Mouse (Mus musculus) CD4-positive, CD25-positive, alpha-beta regulatory T cell, adult 4 months (primary cell): ENCODE data around the gene Asgr1. TPM values are rescaled to one million over a fixed set of nuclear protein-coding genes. Genes with fewer than 3 reads are reported as not detected.

Experiments
- ATAC-seq: one replicate; pipeline ENCODE4 v1.8.0; 2017
- polyA plus RNA-seq, 2 experiments: library from polyadenylated mRNA; unstranded; fragments of 100-300 nt; shearing (Covaris generic); gene quantifications; one replicate each; pipeline ENCODE4 v1.2.1; 2017

Gene Asgr1
- polyA plus RNA-seq, 2 experiments from 2014 or later, result not detected

DNA sequence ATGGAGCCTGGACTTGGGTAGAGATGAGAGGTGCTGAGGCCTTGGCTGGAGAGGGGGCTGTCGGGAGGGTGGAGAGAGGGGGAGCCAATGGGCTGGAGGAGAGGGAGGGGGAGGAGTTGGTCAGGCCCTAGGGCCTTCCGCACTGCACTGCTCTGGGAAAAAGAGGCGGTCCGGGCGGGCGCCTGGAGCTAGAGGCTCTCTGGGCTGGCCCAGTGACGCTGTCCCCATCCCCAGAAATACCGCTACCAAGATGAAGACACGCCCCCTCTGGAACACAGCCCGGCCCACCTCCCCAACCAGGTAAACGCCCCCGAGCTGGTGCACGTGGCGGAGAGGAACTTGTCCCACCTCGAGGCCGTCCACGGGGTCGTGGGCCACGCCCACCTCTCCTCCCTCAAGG lies 27.2 kb upstream of the Asgr1 start:
- no peak for ATAC-seq

GRCm38 (mm10) chr11:70027397-70027796 lies 26.5 kb upstream of the Asgr1 start:
- ATAC-seq, result no peak

GRCm38 (mm10) chr11:70028401-70029129 lies 25.3 kb upstream of the Asgr1 start:
- no peak for ATAC-seq

DNA sequence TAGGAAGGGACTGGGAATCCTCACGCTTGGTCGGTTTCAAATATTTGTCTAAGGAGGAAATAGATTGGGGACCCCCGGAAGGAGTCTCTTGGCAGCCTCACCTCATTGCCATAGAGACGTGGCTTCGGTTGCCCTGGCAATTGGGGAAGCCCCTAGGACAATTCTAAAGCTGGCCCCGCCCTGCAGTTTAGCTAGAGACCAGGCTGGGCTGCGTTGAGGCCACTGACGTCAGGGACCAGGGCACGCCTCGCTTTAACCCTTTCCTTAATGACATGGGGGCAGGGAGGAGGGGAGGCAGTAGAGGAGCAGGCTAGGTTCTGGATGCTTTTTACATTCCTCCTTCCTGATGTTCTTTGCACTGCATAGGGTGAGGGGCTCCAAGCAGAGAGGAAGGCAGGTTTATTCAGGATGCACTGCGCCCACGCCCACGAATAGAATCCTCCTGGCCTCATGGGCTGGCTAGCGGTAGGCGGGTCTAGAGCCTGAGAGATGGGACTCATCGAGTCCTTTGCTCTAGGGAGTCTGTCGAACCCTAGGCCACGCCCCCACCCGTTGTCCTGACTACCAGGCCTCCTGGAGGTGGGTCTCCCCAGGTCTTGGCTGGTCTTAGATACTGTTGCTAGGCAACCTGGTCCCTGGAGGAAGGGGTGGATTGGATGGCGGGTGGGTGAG lies 24.6 kb upstream of the Asgr1 start:
- peak; percentile 92 for ATAC-seq

- peak; percentile 36 for ATAC-seq
Measured at GRCm38 (mm10) chr11:70029829-70030550, 23.9 kb upstream of the Asgr1 start.

DNA sequence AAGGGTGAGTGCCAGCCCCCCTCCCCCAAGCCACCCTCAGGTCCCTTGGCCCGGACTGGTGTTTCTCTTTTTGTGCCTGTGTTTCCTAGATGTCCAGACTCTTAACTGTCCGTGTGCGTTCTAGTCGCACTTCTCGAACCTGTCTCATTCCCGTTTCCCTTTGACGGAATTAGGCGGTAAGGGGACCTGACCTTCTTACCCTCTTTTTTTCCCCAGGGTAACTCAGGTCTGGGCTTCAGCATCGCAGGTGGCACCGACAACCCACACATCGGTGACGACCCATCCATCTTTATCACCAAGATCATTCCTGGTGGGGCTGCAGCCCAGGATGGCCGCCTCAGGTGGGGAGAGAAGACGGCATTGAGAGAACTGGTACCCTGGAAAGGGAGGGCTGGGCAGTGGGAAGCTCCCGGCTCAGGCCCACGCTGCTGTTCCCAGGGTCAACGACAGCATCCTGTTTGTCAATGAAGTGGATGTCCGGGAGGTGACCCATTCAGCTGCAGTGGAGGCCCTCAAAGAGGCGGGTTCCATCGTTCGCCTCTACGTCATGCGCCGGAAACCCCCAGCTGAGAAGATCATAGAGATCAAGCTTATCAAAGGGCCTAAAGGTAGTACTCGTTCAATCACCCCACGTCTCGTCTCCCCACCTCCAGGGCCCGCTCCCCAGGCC lies 23.1 kb upstream of the Asgr1 start:
- no peak for ATAC-seq

DNA sequence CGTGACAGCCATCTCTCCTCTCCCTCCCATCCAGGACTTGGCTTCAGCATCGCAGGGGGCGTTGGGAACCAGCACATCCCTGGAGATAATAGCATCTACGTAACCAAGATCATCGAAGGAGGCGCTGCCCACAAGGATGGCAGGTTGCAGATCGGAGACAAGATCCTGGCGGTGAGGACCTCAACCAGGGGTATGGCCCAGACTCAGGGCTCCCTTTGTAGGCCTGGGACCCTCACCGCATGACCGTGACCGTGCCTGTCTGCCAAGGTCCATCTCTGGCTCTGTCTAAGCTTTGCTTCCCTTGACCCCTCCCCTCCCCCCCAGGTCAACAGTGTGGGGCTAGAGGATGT lies 22.6 kb upstream of the Asgr1 start:
- ATAC-seq, result no peak

DNA sequence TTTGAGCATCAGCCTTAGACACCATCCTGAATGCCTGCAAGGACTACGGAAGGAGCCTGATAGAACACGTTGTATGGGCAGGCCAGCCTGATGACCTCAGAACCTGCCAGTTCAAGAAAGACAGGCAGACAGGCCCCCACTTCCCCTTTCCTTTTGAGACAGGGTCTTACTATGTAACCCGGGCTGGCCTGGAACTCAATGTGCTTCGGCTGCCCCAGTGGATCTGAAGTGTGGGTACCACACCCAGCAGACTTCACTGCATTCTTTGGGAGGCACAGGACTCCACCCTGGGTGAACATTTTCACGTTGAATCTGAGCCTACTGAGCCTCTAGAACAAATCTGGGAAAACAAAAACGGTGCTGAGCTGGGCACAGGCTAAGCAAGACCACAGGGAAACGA lies 15.7 kb upstream of the Asgr1 start:
- ATAC-seq, result no peak

DNA sequence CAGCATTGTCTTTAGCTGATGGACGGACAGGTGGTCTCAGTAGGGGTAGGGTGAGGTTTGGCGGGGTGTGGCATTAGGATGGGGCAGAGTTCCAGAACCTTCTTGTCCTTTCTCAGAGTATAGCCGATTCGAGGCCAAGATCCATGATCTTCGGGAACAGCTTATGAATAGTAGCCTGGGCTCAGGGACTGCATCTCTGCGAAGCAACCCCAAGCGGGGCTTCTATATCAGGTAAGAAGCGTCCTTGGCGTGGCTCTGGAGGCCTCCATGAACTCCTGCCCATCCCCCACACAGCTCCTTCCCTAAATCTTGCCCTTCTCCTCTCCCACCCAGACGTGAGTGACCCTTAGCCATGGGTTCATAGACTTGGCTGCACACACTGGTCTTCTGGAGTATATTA lies 14.3 kb upstream of the Asgr1 start:
- no peak for ATAC-seq

- ATAC-seq, result no peak
Measured at GRCm38 (mm10) chr11:70040184-70040583, 13.7 kb upstream of the Asgr1 start.

- ATAC-seq, result no peak
Measured at GRCm38 (mm10) chr11:70042309-70043085, 11.4 kb upstream of the Asgr1 start.

DNA sequence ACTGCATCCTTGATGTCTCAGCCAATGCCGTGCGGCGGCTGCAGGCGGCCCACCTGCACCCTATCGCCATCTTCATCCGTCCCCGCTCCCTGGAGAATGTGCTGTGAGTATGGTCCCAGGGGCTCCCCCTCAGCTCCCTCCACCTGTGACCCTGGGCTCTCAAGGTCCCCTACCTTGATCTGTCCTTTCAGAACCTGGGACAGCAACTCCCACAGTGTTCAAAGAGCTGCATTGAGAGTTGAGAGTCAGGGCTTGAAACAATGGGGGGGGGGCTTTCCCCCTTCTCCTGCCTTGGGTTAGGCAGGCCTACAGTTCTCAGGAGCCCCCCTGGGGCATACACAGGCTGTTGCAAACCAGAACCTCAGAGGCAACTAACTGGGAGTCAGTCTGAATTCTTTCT lies 10.2 kb upstream of the Asgr1 start:
- no peak for ATAC-seq

GRCm38 (mm10) chr11:70045435-70045834 lies 8.4 kb upstream of the Asgr1 start:
- ATAC-seq, result no peak

- ATAC-seq, result no peak
Measured at GRCm38 (mm10) chr11:70049366-70049765, 4.5 kb upstream of the Asgr1 start.

- ATAC-seq, result no peak
Measured at GRCm38 (mm10) chr11:70049816-70050215, 4.1 kb upstream of the Asgr1 start.

GRCm38 (mm10) chr11:70053156-70053555 lies 729 bp upstream of the Asgr1 start:
- ATAC-seq, result no peak

DNA sequence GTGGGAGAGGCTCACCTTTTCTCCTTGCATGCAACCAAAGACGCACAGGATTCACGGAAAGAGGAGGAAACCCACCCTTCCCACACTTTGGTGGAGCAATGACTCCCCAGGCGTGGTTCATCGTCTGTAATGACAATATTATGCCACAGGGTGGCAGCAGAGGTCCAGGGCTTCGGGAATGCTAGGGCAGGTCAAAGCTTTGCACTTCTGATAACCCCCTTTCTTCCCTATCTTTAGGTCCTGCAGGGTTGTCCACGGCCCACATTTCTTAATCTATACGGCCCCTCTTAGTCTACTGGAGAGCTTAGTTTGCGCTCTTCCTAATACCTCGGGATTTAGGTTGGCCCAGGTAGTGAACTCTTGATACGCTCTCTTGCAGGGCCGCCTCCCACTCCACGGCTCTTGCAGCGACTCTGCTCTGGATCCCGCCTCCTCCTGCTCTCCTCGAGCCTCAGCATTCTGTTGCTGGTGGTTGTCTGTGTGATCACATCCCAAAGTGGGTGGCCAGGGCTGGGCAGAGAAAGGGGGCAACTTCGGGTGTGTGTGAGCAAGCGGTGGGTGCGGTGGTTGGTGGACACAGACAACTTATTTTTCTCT lies 1.8 kb downstream of the Asgr1 start:
- ATAC-seq, result peak; percentile 49

DNA sequence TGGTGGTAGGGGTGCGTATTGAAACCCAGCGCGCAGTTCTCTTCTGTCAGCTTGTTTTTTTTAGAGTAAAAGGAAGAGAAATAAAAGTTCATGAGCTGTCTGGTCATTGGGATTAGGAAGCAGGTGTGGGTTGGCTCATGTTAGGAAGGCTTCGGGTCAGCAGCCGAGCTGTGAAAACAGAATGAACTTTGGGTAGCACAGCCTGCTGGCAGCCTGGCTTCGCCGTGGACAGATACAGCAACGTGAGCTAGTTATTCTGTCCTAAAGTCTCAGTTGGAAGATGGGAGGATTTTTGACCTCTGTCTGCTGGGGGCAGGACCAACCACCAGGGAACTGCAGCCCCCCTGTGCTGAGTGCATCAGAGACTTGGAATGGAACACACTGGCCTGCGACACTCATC lies 3.9 kb downstream of the Asgr1 start:
- ATAC-seq, result no peak

DNA sequence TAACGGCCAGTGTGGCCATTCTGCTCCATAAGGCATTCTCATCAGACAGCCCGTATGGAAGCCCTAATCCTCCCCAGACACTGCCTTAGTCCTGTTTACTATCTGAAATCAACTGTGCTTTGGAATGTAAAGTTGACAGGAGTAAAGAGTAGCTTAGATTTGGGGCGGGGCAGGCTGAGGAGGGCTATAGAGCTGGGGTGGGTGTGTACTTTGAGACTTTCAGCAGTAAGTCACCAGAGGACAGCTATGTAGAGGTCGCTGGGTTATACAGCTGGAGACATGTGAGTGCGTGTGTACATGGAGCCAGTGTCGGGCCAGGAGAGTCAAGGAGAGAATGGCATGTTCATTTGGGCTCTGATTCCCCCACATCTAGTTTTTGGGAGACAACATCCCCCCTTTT lies 6.0 kb downstream of the Asgr1 start:
- no peak for ATAC-seq

DNA sequence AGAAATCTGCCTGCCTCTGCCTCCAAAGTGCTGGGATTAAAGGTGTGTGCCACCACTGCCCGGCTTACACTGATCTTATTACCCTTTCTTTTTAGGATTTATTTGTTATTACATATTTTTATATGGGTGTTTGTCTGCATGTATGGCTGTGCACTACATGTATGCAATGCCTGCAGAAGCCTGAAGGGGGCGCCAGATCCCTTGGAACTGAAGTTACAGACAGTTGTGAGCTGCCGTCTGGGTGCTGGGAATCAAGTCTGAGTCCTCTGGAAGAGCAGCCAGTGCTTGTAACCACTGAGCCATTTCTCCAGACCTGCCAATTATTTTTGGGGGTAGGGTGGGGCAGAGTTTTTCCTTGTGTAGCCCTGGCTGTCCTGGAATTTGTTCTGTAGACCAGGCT lies 9.2 kb downstream of the Asgr1 start:
- no peak for ATAC-seq

DNA sequence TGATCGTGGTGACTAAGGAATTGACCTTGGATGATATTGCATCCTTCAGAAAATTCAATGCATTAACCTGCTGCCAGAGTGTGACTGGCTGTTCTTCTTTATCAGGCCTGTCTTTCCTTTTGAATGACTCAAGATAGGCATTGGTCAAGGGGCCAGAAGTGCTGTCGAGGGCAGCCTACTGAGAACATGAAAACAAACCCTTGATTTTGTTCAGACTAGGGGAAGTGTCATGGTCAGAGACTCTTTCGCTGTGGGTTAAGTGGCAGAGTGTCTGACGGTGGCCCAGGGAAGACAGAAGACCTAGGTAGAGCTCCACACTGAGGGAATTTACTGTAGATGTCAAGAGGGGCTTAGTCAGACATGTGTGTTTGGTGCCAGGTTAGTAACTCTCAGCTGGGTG lies 12.8 kb downstream of the Asgr1 start:
- ATAC-seq, result no peak

GRCm38 (mm10) chr11:70068245-70068644 lies 14.4 kb downstream of the Asgr1 start:
- ATAC-seq, result no peak
